In the genomic region with DNA sequence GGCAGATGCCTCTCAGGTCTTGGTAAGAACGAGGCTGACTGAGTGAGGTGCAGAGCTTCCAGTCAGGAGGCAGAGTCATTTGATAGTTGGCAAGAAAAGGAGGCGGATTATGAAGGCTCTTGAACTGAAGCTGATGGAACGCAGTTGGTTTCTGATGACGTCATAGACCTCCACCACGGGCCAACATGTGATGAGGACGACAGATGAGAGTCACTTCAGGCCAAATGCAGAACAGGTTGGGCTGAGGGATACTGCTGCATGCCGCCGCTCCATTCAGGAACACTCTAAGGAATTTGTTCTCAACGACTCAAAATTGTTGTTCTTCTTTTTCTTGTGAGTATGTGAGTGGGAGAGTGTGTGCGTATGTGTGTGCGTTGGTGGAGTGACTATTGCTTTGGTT, we compare ENCODE assay signal across 28 mouse cellular contexts. TPM values are rescaled to one million over a fixed set of nuclear protein-coding genes. Genes with fewer than 3 reads are reported as not detected.
DNase-seq lines count a peak whose midpoint lies in the region; ATAC-seq and TF ChIP-seq lines count a peak whose summit lies in the region.
"Had no signal": no experiment of that assay in that cellular context is flagged by ENCODE, and none has a peak within 500 bp of the region (broad histone marks: within the 10 kb centered on the region; RNA-seq: fewer than 3 reads in every experiment).

No protein-coding gene starts in this region.

- no peaks in the 10 kb centered on the region for H3K36me3 ChIP-seq in kidney, embryonic 15.5 days
- no peaks in the 10 kb centered on the region for H3K36me3 ChIP-seq in neural tube, embryonic 11.5 days (ENCODE audit: control insufficient read depth, insufficient read depth, low read length)
- H3K36me3 ChIP-seq in stomach, postnatal 0 days (ENCODE audit: control insufficient read depth, insufficient read depth, low read length): no peaks in the 10 kb centered on the region
- H3K36me3 ChIP-seq: embryonic facial prominence, embryonic 12.5 days; forebrain, embryonic 10.5 days; forebrain, embryonic 15.5 days; heart, embryonic 13.5 days; limb, embryonic 12.5 days; midbrain, embryonic 10.5 days; neural tube, embryonic 13.5 days had no signal

- no peak for TF ChIP-seq CTCF in stomach, postnatal 0 days (IDR thresholded peaks at IDR 0.05; ENCODE audit: low read depth)

- ATAC-seq in kidney, embryonic 15.5 days (replicated peaks; ENCODE audit: low FRiP score): no peak
- ATAC-seq in neural tube, embryonic 11.5 days (ENCODE audit: insufficient read depth, low FRiP score, low TSS enrichment): peak; percentile 38; the same call in 1 of the 2 replicates
- ATAC-seq in stomach, postnatal 0 days (ENCODE audit: low FRiP score, low TSS enrichment): 0 out of 2 replicates have a peak, but pooled peaks have one; percentile 12
- ATAC-seq in megakaryocyte-erythroid progenitor cell, adult 5-6 weeks (replicated peaks; ENCODE audit: low FRiP score, low TSS enrichment, poor library complexity, severe bottlenecking): no peak
- ATAC-seq: CD4-positive, CD25-positive, alpha-beta regulatory T cell, adult 4 months; forebrain, embryonic 15.5 days; hindbrain, embryonic 16.5 days; midbrain, embryonic 16.5 days had no signal

- H3K4me3 ChIP-seq in kidney, embryonic 15.5 days (replicated peaks): no peak overlapping the region
- H3K4me3 ChIP-seq in neural tube, embryonic 11.5 days (ENCODE audit: low read depth, low read length): no peak overlapping the region
- no peak overlapping the region for H3K4me3 ChIP-seq in stomach, postnatal 0 days (ENCODE audit: low read depth, low read length)
- H3K4me3 ChIP-seq: embryonic facial prominence, embryonic 12.5 days; forebrain, embryonic 10.5 days; forebrain, embryonic 15.5 days; heart, adult 2 months; heart, embryonic 13.5 days; limb, embryonic 12.5 days; midbrain, embryonic 10.5 days; neural tube, embryonic 13.5 days had no signal

- H3K9ac ChIP-seq in kidney, embryonic 15.5 days: no peak overlapping the region
- no peak overlapping the region for H3K9ac ChIP-seq in neural tube, embryonic 11.5 days (ENCODE audit: low read length)
- no peak overlapping the region for H3K9ac ChIP-seq in stomach, postnatal 0 days (ENCODE audit: low read length)
- H3K9ac ChIP-seq: embryonic facial prominence, embryonic 12.5 days; forebrain, embryonic 15.5 days; heart, embryonic 13.5 days; limb, embryonic 12.5 days; neural tube, embryonic 13.5 days had no signal

- peaks cover 25% of the 10 kb centered on the region for H3K4me1 ChIP-seq in kidney, embryonic 15.5 days
- H3K4me1 ChIP-seq in neural tube, embryonic 11.5 days (ENCODE audit: control insufficient read depth, insufficient read depth, low read length): no peaks in the 10 kb centered on the region
- peaks cover 4% of the 10 kb centered on the region; the same call in 1 of the 2 replicates for H3K4me1 ChIP-seq in stomach, postnatal 0 days (replicated peaks; ENCODE audit: control insufficient read depth, insufficient read depth)
- H3K4me1 ChIP-seq: embryonic facial prominence, embryonic 12.5 days; forebrain, embryonic 15.5 days had no signal

- no peak for DNase-seq in kidney, adult 18-20 months
- DNase-seq in neural tube, embryonic 11.5 days (ENCODE audit: low spot score): no peak
- DNase-seq in neural tube, embryonic 10.5 days (ENCODE audit: extremely low spot score, low spot score): no peak
- peak; percentile 18 for DNase-seq in lung, postnatal 10 days
- DNase-seq in stomach, postnatal 0 days (ENCODE audit: low spot score): no peak
- DNase-seq: adrenal gland, adult 8-10 months; cerebellum, adult 2 months; cerebellum, postnatal 25 days; heart, adult 2 months; heart, postnatal 10 days; kidney, adult 2 months; kidney, postnatal 10 days; layer of hippocampus, adult 9-11 months; thymus, adult 18-20 months; thymus, postnatal 25 days had no signal

- WGBS in kidney, embryonic 15.5 days: 70% methylated on average over 11 of the region's 11 CpGs
- WGBS in neural tube, embryonic 11.5 days: 91% methylated on average over 11 of the region's 11 CpGs
- 59% methylated on average over 11 of the region's 11 CpGs for WGBS in stomach, postnatal 0 days

- TF ChIP-seq EP300 in stomach, postnatal 0 days (optimal IDR thresholded peaks at IDR 0.05): no peak

- no peaks in the 10 kb centered on the region for H3K27me3 ChIP-seq in kidney, embryonic 15.5 days
- H3K27me3 ChIP-seq in neural tube, embryonic 11.5 days (ENCODE audit: control insufficient read depth, insufficient read depth, low read length): no peaks in the 10 kb centered on the region
- H3K27me3 ChIP-seq in stomach, postnatal 0 days (ENCODE audit: control insufficient read depth, insufficient read depth, low read length): no peaks in the 10 kb centered on the region
- H3K27me3 ChIP-seq: embryonic facial prominence, embryonic 12.5 days; forebrain, embryonic 15.5 days; heart, embryonic 13.5 days; limb, embryonic 12.5 days; neural tube, embryonic 13.5 days had no signal

- peak overlapping the region; percentile 18; the same call in 1 of the 2 replicates for H3K27ac ChIP-seq in kidney, embryonic 15.5 days
- H3K27ac ChIP-seq in neural tube, embryonic 11.5 days (ENCODE audit: low read depth, low read length): no peak overlapping the region
- H3K27ac ChIP-seq in stomach, postnatal 0 days (replicated peaks): no peak overlapping the region
- H3K27ac ChIP-seq: embryonic facial prominence, embryonic 12.5 days; forebrain, embryonic 10.5 days; forebrain, embryonic 15.5 days; heart, adult 2 months; heart, embryonic 13.5 days; limb, embryonic 12.5 days; midbrain, embryonic 10.5 days; neural tube, embryonic 13.5 days had no signal

- no peaks in the 10 kb centered on the region for H3K9me3 ChIP-seq in kidney, embryonic 15.5 days (replicated peaks)
- no peaks in the 10 kb centered on the region for H3K9me3 ChIP-seq in neural tube, embryonic 11.5 days (ENCODE audit: control insufficient read depth, low read length)
- no peaks in the 10 kb centered on the region for H3K9me3 ChIP-seq in stomach, postnatal 0 days (ENCODE audit: control insufficient read depth, low read length)
- H3K9me3 ChIP-seq: embryonic facial prominence, embryonic 12.5 days; forebrain, embryonic 10.5 days; forebrain, embryonic 15.5 days; heart, embryonic 13.5 days; limb, embryonic 12.5 days; midbrain, embryonic 10.5 days; neural tube, embryonic 13.5 days had no signal

- no peak overlapping the region for H3K4me2 ChIP-seq in kidney, embryonic 15.5 days
- H3K4me2 ChIP-seq in neural tube, embryonic 11.5 days (ENCODE audit: low read depth): no peak overlapping the region
- H3K4me2 ChIP-seq in stomach, postnatal 0 days (replicated peaks; ENCODE audit: low read depth): no peak overlapping the region
- H3K4me2 ChIP-seq: embryonic facial prominence, embryonic 12.5 days; forebrain, embryonic 15.5 days; heart, embryonic 13.5 days; limb, embryonic 12.5 days; liver, embryonic 11.5 days; neural tube, embryonic 13.5 days had no signal

RNA-seq across cellular contexts. Expression of a gene that starts 27.1 kb away (rescaled TPM):
- polyA plus RNA-seq in kidney, embryonic 15.5 days (2015; fragmentation: Nextera tagmentation; extraction: Ambion mirVana): 7.8 and 8.3 TPM in 2 replicates
- 6.2 and 6.9 TPM in 2 replicates for polyA plus RNA-seq in neural tube, embryonic 11.5 days (2014; fragmentation: Nextera tagmentation; extraction: Ambion mirVana)
- polyA plus RNA-seq in stomach, postnatal 0 days (2015; fragmentation: Nextera tagmentation; extraction: Ambion mirVana): 3.3 and 4.0 TPM in 2 replicates
- 2.0 TPM in 1 of 2 replicates, not detected in the other for total RNA-seq in megakaryocyte-erythroid progenitor cell, adult 5-6 weeks (2014; fragmentation: Nextera tagmentation)
- 1.9 and 3.3 TPM in 2 replicates for total RNA-seq in megakaryocyte-erythroid progenitor cell, adult 5-6 weeks (2017)

Comparison
In these comparisons a context has a peak if more than half of its experiments do, and no peak if none do; other contexts are left out.
1. ATAC-seq: peak in neural tube, embryonic 11.5 days (single experiment) and stomach, postnatal 0 days (single experiment); none in kidney, embryonic 15.5 days (single experiment) and megakaryocyte-erythroid progenitor cell, adult 5-6 weeks (single experiment).